Mouse (Mus musculus): ENCODE results near the gene Dolk. TPM values are rescaled to one million over a fixed set of nuclear protein-coding genes. Genes with fewer than 3 reads are reported as not detected.

The Dolk gene
- polyA plus RNA-seq, 1 experiment: 20.0 TPM

DNA sequence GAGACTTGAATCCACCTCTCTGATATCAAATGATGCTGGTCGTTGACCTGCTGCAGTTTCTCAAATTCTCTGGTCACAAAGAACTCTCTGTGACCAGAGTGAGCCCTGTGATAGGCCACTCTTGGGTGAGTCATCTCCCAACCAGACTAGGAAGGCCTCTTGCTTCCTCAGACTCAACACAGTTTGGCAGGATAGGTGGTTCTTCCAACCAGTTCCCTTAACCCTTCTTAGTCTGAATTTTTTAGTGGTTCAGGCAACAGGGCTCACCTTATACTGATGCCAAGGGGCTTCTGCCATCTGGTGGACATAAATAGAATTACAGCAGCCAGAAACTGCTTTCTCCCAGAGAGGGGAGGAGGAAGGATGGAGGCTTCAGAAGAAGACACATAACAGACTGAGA lies 16.0 kb downstream of the Dolk start:
- Histone ChIP-seq H3K27ac (ENCODE audit: insufficient read depth, low read length) (peak overlapping the region; percentile 63), H3K4me3 (ENCODE audit: insufficient read depth, low read length) (no peak overlapping the region), H3K4me1 (ENCODE audit: control insufficient read depth, insufficient read depth, low read length) (peaks cover 16% of the 10 kb centered on the region)
- TF ChIP-seq POLR2A (IDR thresholded peaks at IDR 0.05; ENCODE audit: low read depth, low read length) (no peak), CTCF (IDR thresholded peaks at IDR 0.05; ENCODE audit: borderline replicate concordance, insufficient read depth, low read length) (no peak)

DNA sequence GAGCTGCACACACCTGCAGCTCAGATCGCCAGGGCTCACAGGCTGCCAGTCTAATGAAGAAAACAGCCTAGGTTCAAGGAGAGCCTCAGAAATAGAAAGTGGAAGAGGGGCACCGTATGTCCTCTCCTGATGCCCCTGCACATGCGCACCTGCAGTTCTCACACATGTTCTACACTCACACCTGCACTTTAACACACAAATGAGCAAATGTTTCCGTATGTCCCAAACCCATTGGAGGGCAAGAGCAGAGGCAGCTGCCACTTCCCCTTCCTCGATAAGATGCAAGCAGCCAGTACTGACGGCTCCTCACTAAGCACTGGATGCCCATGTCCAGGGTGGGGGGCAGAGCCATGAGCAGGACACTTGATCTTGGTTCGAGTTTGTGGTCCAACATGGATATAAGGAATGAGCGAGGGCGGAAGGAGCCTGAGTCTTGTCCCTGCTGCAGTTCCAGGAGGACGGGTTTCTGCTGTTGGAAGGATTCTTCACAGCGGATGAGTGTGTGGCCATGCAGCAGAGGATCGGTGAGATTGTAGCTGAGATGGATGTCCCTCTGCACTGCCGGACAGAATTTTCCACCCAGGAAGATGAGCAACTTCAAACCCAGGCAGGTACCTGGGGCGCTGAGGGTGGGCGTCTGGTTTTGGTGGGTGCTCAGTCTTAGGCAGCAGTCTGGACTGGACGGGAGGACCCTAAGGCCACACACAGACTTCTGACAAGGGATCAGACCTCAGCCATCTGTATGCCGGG lies 16.7 kb downstream of the Dolk start:
- TF ChIP-seq CTCF (IDR thresholded peaks at IDR 0.05; ENCODE audit: borderline replicate concordance, insufficient read depth, low read length) (no peak), POLR2A (IDR thresholded peaks at IDR 0.05; ENCODE audit: low read depth, low read length) (no peak)
- H3K27ac ChIP-seq (ENCODE audit: insufficient read depth, low read length): peak overlapping the region; percentile 63
- H3K4me3 ChIP-seq (ENCODE audit: insufficient read depth, low read length): no peak overlapping the region
- peaks cover 16% of the 10 kb centered on the region for H3K4me1 ChIP-seq (ENCODE audit: control insufficient read depth, insufficient read depth, low read length)

DNA sequence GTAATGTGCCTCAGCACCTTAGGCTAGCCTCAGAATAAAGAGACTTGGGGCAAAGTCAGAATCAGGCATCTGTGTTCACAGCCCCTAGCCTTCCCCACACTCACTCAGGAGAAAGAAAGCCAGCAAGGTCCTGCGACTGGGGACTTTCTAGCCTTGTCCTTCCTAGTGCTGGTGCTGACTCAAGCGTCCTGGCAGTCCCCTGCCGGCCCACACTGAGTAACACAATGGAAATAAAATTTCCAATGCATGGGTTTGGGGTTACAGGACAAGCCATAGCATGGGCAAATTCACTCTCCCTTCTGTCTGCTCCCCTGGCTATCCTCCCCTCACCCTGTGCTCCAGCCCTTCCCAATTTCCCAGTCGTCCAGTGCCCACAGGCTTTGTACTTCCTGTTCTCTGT lies 17.8 kb downstream of the Dolk start:
- TF ChIP-seq CTCF (IDR thresholded peaks at IDR 0.05; ENCODE audit: borderline replicate concordance, insufficient read depth, low read length): no peak
- TF ChIP-seq POLR2A (IDR thresholded peaks at IDR 0.05; ENCODE audit: low read depth, low read length): no peak
- Histone ChIP-seq H3K4me1 (ENCODE audit: control insufficient read depth, insufficient read depth, low read length) (peaks cover 16% of the 10 kb centered on the region), H3K4me3 (ENCODE audit: insufficient read depth, low read length) (no peak overlapping the region), H3K27ac (ENCODE audit: insufficient read depth, low read length) (peak overlapping the region; percentile 99)

DNA sequence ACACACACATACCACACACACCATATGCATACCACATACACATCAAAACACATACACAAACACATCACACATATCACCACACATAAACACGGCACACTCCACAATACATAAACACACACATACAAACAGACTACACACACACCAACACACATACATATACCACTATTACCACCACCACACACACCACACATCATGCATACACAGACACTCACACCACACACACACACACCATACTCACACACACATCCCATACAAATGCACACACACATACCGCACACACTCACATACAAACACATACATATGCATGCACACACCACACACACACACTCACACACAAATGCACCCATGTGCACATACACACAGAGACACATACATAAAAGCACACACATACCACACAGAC lies 18.7 kb downstream of the Dolk start:
- H3K4me1 ChIP-seq (ENCODE audit: control insufficient read depth, insufficient read depth, low read length): peaks cover 18% of the 10 kb centered on the region
- TF ChIP-seq CTCF (IDR thresholded peaks at IDR 0.05; ENCODE audit: borderline replicate concordance, insufficient read depth, low read length) (no peak), POLR2A (IDR thresholded peaks at IDR 0.05; ENCODE audit: low read depth, low read length) (peak; percentile 50)

DNA sequence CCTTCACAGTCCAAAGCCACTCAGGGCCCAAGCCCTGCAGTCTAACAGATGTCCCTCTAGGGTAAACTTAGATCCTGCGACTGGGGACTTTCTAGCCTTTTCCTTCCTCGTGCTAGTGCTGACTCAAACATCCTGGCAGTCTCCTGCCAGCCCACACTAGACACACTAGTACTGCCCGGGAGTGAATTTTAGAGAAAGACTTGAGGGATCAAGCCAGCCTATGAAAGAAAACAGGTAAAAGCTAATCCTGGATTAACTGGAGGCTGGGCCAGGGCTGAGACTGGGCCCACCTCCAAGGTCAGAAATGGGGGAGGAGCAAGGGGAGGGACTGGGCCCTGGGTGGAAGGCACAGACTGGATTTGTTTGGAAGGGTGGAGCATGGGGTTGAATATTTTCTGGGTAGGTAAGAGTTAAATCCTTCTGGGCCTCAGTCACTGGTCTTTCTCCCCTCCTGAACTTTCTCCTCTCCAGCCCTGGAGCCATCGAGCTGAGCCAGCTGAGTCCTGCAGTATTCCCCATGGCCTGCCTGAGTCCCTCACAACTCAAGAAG lies 19.7 kb downstream of the Dolk start:
- Histone ChIP-seq H3K4me1 (ENCODE audit: control insufficient read depth, insufficient read depth, low read length) (peaks cover 18% of the 10 kb centered on the region), H3K27ac (ENCODE audit: insufficient read depth, low read length) (peak overlapping the region; percentile 99), H3K4me3 (ENCODE audit: insufficient read depth, low read length) (peak overlapping the region; percentile 18)
- TF ChIP-seq POLR2A (IDR thresholded peaks at IDR 0.05; ENCODE audit: low read depth, low read length) (peak; percentile 73), CTCF (IDR thresholded peaks at IDR 0.05; ENCODE audit: borderline replicate concordance, insufficient read depth, low read length) (no peak)

More for the DNA sequence above, 18.7 kb downstream of the Dolk start:
- Histone ChIP-seq H3K4me3 (ENCODE audit: insufficient read depth, low read length) (no peak overlapping the region), H3K27ac (ENCODE audit: insufficient read depth, low read length) (peak overlapping the region; percentile 99)

DNA sequence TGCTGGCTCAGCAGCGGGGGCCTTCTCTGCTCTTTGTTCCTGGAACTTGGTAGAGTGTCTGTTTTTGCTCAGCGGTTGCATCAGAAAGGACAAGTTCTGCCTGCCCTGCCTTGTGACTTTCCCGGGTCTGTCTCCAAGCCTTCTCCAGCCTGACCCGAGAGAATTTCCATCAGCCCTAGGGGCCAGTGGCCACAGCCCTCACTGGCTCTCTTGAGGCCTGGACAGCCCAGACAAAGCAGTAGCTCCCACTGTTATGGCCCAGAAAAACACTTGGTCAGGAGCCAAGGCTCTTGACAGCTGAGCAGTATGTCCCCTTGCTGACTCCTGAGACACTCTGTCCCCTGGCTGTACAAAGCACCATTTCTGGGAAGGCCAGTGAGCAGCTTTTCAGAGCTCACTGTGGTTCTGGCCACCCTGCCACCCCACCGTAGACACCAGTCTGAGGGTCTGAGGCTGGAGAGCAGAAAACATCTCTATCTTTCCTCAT lies 20.3 kb downstream of the Dolk start, which contains the start of gene Phyhd1:
TSS of gene Phyhd1 (plus strand) at position 437 of the 487 bp plus-strand sequence.
- peaks cover 18% of the 10 kb centered on the region for H3K4me1 ChIP-seq (ENCODE audit: control insufficient read depth, insufficient read depth, low read length)
- TF ChIP-seq CTCF (IDR thresholded peaks at IDR 0.05; ENCODE audit: borderline replicate concordance, insufficient read depth, low read length): no peak
- TF ChIP-seq POLR2A (IDR thresholded peaks at IDR 0.05; ENCODE audit: low read depth, low read length): peak; percentile 43; the same call in 1 of the 2 replicates
- H3K4me3 ChIP-seq (ENCODE audit: insufficient read depth, low read length): peak within 1 kb of the TSS; percentile 18
- peak within 1 kb of the TSS; percentile 99 for H3K27ac ChIP-seq (ENCODE audit: insufficient read depth, low read length)

DNA sequence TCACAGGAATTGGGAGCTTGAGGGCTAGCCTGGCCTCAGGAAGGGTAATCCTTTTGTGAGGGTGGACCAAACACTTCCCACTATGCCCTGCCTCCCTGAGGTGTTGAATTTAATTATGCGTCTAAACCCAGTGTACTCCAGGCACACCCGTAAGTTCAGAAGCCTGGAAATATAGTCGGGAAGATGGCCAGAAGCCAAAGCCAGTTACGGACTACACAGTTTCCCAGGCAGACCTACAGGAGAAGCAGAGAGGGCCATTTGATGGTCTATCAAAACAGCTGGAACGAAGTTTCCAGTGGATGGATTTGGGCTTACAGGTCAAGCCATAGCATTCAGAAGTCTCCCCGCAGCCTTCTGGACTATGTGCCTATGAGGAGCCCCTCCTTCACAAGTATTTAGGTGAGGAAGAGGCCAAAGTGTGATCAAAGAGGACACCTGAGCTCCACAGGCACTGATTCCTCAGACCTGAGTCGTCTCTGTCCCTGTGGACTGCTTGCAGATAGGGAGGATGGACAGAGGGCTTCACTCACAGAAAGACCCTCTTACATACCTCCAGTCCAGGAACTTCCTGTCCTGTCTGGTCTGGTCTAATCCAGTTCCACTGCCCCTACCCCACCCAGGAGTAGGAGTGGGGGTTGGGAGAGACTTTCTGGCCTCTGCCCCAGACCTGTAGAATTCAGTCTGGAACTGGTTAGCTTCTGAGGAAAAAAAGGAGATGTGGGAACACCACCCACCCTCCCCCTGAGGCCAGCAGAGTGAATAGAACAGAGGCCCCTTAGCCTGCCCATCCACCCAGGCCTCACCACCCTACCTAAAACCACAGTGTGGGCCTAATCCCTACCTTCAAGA lies 21.2 kb downstream of the Dolk start:
- H3K4me1 ChIP-seq (ENCODE audit: control insufficient read depth, insufficient read depth, low read length): peaks cover 20% of the 10 kb centered on the region
- peak overlapping the region; percentile 99 for H3K27ac ChIP-seq (ENCODE audit: insufficient read depth, low read length)
- no peak overlapping the region for H3K4me3 ChIP-seq (ENCODE audit: insufficient read depth, low read length)
- TF ChIP-seq CTCF (IDR thresholded peaks at IDR 0.05; ENCODE audit: borderline replicate concordance, insufficient read depth, low read length): no peak
- no peak for TF ChIP-seq POLR2A (IDR thresholded peaks at IDR 0.05; ENCODE audit: low read depth, low read length)

DNA sequence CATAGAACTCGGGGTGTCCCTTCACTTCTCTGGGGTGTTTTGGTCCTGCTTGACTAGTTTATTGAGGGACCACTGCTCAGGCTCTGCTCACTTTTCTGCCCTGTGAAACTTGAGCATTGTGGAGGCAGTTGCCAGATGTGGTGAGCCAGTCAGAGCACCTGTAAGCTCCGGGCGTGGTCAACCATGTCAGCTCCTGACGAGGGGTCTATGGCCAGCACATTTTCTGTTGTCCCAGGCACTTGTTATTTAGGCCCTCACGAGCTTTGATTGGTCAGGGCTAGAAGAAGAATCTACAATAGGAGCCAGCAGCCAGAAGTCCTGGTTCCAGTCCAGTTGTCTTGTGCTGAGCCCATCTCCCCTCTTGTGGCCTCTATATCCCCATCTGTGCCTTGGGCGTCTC lies 22.3 kb downstream of the Dolk start:
- TF ChIP-seq POLR2A (IDR thresholded peaks at IDR 0.05; ENCODE audit: low read depth, low read length): no peak
- no peak for TF ChIP-seq CTCF (IDR thresholded peaks at IDR 0.05; ENCODE audit: borderline replicate concordance, insufficient read depth, low read length)
- no peak overlapping the region for H3K4me3 ChIP-seq (ENCODE audit: insufficient read depth, low read length)
- H3K27ac ChIP-seq (ENCODE audit: insufficient read depth, low read length): no peak overlapping the region
- peaks cover 23% of the 10 kb centered on the region for H3K4me1 ChIP-seq (ENCODE audit: control insufficient read depth, insufficient read depth, low read length)

DNA sequence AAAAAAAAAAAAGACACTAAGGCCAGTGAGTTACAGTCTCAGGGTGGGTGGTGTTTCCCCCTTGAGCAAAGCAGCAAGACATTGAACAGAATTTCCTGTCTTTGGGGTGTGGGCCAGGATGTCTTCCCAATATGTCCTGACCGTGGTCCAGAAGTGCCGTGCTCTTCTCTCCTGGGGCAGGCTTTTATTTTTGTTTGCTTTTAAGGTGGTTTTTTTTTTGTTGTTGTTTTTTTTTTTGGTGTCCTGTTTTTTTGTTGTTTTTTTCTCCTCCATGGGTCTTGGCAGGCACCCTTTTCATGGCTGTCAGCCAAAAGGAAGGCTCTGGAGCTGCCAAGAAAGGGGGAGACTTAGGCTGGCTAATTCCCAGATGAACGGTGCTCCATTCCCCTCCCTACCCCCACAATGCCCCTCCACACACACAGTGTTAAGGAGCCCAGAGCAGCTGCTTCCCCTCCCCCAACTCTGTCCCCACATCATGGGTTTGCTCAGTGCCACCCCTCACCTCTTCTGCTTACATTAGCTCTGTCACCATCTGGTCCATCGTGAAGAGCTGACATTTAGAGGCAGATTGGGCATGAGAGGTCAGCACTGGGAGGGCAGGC lies 23.2 kb downstream of the Dolk start:
- TF ChIP-seq CTCF (IDR thresholded peaks at IDR 0.05; ENCODE audit: borderline replicate concordance, insufficient read depth, low read length) (no peak), POLR2A (IDR thresholded peaks at IDR 0.05; ENCODE audit: low read depth, low read length) (no peak)
- H3K27ac ChIP-seq (ENCODE audit: insufficient read depth, low read length): no peak overlapping the region
- H3K4me1 ChIP-seq (ENCODE audit: control insufficient read depth, insufficient read depth, low read length): peaks cover 23% of the 10 kb centered on the region
- H3K4me3 ChIP-seq (ENCODE audit: insufficient read depth, low read length): no peak overlapping the region
